Mouse (Mus musculus) spleen, postnatal 14 days (tissue): ENCODE measurements around the gene Fkbp1a.

ENCODE experiments used
- DNase-seq, 2 experiments: peaks; one replicate each; pipeline ENCODE4 v3.0.0; 2021 to 2022; ENCODE audit warnings: low spot score in 2 of 2

Gene Fkbp1a

GRCm38 (mm10) chr2:151608435-151608834 lies 66.2 kb downstream of the Fkbp1a start:
- DNase-seq: no peak

GRCm38 (mm10) chr2:151609974-151610373 lies 67.7 kb downstream of the Fkbp1a start:
- no peak for DNase-seq
